Mouse (Mus musculus): ENCODE measurements around the gene Simc1. TPM values are rescaled to one million over a fixed set of nuclear protein-coding genes. Genes with fewer than 3 reads are reported as not detected.
A peak's percentile ranks its signal among the peaks of the same experiment; 100 is the strongest.

Gene Simc1
- polyA plus RNA-seq, 1 experiment from 2014 or later = 14.1 TPM

GRCm38 (mm10) chr13:54570736-54571135 lies 67.2 kb downstream of the Simc1 start:
- Histone ChIP-seq H3K27me3 (no peaks in the 10 kb centered on the region; the same call in 1 of the 2 replicates), H3K27ac (replicated peaks) (no peak overlapping the region), H3K36me3 (no peaks in the 10 kb centered on the region), H3K9ac (no peak overlapping the region), H3K4me1 (peaks cover 10% of the 10 kb centered on the region), H3K4me3 (replicated peaks) (no peak overlapping the region), H3K9me3 (replicated peaks) (no peaks in the 10 kb centered on the region), H3K4me2 (replicated peaks) (no peak overlapping the region)
- 71% methylated on average over 4 of the region's 4 CpGs for WGBS
- ATAC-seq (ENCODE audit: insufficient number of reproducible peaks, low FRiP score, low TSS enrichment, low read depth) = no peak

DNA sequence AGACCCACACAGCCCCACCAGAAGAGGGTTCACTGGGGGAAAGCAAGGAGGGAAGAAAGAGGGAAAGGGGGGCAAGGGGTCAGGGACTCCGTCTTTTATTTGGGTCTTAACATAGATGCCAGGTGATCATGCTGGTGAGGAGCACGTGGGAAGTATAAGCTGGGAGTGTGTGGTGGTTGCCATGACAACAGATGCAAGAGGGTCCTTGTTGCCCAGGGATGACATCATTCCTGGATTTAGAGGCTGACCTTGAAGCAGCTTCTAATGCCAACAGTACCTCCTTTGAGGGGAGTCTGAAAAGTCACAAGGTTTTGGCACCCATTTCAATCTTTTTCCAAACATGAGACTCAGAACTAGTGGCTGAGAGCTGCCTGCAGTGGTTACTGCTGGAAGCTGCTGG lies 68.1 kb downstream of the Simc1 start:
- no peak overlapping the region for H3K27ac ChIP-seq (replicated peaks)
- no peaks in the 10 kb centered on the region; the same call in 1 of the 2 replicates for H3K27me3 ChIP-seq
- no peak overlapping the region for H3K4me3 ChIP-seq (replicated peaks)
- peaks cover 19% of the 10 kb centered on the region for H3K4me1 ChIP-seq
- peaks cover 4% of the 10 kb centered on the region; the same call in 1 of the 2 replicates for H3K36me3 ChIP-seq
- no peaks in the 10 kb centered on the region for H3K9me3 ChIP-seq (replicated peaks)
- no peak overlapping the region for H3K9ac ChIP-seq
- no peak for ATAC-seq (ENCODE audit: insufficient number of reproducible peaks, low FRiP score, low TSS enrichment, low read depth)
- no peak overlapping the region for H3K4me2 ChIP-seq (replicated peaks)
- 41% methylated on average over 2 of the region's 2 CpGs for WGBS

GRCm38 (mm10) chr13:54572621-54573020 lies 69.0 kb downstream of the Simc1 start:
- no peak overlapping the region for H3K27ac ChIP-seq (replicated peaks)
- ATAC-seq (ENCODE audit: insufficient number of reproducible peaks, low FRiP score, low TSS enrichment, low read depth) = no peak
- H3K27me3 ChIP-seq = no peaks in the 10 kb centered on the region; the same call in 1 of the 2 replicates
- no peak overlapping the region for H3K4me3 ChIP-seq (replicated peaks)
- no peak overlapping the region for H3K9ac ChIP-seq
- H3K9me3 ChIP-seq (replicated peaks) = no peaks in the 10 kb centered on the region
- 79% methylated on average over 4 of the region's 4 CpGs for WGBS
- H3K4me2 ChIP-seq (replicated peaks) = no peak overlapping the region
- H3K36me3 ChIP-seq = peaks cover 13% of the 10 kb centered on the region
- H3K4me1 ChIP-seq = peaks cover 23% of the 10 kb centered on the region

GRCm38 (mm10) chr13:54574854-54575481 lies 71.4 kb downstream of the Simc1 start, which contains the start of gene Arl10:
TSS of gene Arl10 (plus strand) at chr13:54575015.
- peak; percentile 88 for ATAC-seq (ENCODE audit: insufficient number of reproducible peaks, low FRiP score, low TSS enrichment, low read depth)
- H3K4me3 ChIP-seq (replicated peaks) = peak within 1 kb of the TSS; percentile 93
- WGBS = under 1% methylated on average over 55 of the region's 55 CpGs
- H3K36me3 ChIP-seq = peaks cover 34% of the 10 kb centered on the region
- no peaks in the 10 kb centered on the region; the same call in 1 of the 2 replicates for H3K27me3 ChIP-seq
- H3K4me2 ChIP-seq (replicated peaks) = peak within 1 kb of the TSS; percentile 71
- peak within 1 kb of the TSS; percentile 79 for H3K27ac ChIP-seq (replicated peaks)
- peak within 1 kb of the TSS; percentile 86 for H3K9ac ChIP-seq
- H3K4me1 ChIP-seq = peaks cover 23% of the 10 kb centered on the region
- no peaks in the 10 kb centered on the region for H3K9me3 ChIP-seq (replicated peaks)

DNA sequence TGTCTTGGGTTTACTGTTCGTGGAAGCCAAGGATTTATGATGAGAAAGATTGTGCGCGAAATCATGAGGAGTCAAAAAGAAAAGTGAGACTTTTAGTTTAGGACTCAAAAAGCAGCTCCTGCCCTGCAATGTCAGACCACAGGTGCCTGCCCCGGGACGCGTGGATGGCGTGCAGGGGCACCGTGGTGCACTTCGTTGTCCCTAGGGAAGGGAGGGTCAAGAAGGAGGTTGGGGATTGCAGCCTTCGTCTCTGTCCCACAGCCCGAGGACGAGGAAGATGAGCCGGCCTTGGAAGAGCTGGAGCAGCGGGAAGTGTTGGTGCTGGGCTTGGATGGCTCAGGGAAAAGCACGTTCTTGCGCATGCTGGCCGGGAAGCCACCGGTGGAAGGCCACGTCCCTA lies 71.9 kb downstream of the Simc1 start:
- Histone ChIP-seq H3K4me3 (replicated peaks) (peak overlapping the region; percentile 93), H3K4me2 (replicated peaks) (peak overlapping the region; percentile 71), H3K27ac (replicated peaks) (peak overlapping the region; percentile 79), H3K9ac (peak overlapping the region; percentile 86), H3K9me3 (replicated peaks) (no peaks in the 10 kb centered on the region), H3K4me1 (peaks cover 23% of the 10 kb centered on the region), H3K27me3 (no peaks in the 10 kb centered on the region; the same call in 1 of the 2 replicates), H3K36me3 (peaks cover 38% of the 10 kb centered on the region)
- 2% methylated on average over 19 of the region's 19 CpGs for WGBS
- ATAC-seq (ENCODE audit: insufficient number of reproducible peaks, low FRiP score, low TSS enrichment, low read depth) = no peak

DNA sequence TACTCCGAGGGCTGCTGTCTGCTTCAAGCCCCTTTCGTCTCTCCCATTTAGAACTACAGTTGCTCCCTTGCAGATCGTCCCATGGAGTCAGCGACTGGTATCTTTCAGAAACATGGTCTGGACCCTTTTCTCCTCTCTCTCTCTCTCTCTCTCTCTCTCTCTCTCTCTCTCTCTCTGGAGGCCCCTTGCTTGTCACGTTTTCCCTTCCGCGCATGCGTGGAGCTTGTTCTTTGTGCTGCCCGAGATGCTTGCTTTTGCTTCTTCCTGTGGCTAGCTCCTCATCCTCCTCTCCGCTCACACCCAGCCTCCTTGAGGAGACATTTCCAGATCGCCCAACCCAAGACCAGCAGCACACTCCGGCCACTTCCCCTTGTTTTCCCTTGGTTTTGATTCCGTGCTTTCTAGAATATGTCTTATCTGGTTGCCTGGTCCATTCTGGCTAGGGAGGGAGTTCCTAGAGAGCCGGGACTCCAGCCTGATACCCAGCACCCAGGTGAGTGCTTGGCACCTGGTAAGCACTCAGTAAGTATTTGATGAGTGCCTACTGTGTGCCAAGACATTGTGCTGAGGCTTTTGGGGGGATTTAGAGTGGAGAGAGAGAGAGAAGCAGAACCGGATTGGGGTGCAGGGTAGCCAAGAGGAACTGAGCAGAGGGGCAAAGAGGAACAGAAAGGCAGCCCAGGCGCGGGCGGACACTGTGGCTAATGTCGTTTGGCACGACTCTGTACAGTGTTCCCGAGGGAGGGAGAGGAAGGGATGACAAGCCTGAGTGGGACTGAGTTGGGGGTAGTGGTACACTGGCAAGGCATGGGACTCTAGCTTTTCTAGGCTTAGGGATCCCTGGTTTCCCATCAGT lies 74.3 kb downstream of the Simc1 start:
- H3K4me3 ChIP-seq (replicated peaks) = no peak overlapping the region
- H3K36me3 ChIP-seq = peaks cover 55% of the 10 kb centered on the region
- 80% methylated on average over 21 of the region's 21 CpGs for whole genome bisulfite sequencing
- no peak overlapping the region for H3K9ac ChIP-seq
- no peak overlapping the region for H3K27ac ChIP-seq (replicated peaks)
- H3K4me1 ChIP-seq = peaks cover 23% of the 10 kb centered on the region
- H3K4me2 ChIP-seq (replicated peaks) = no peak overlapping the region
- no peaks in the 10 kb centered on the region for H3K27me3 ChIP-seq
- H3K9me3 ChIP-seq (replicated peaks) = no peaks in the 10 kb centered on the region
- ATAC-seq (ENCODE audit: insufficient number of reproducible peaks, low FRiP score, low TSS enrichment, low read depth) = no peak

DNA sequence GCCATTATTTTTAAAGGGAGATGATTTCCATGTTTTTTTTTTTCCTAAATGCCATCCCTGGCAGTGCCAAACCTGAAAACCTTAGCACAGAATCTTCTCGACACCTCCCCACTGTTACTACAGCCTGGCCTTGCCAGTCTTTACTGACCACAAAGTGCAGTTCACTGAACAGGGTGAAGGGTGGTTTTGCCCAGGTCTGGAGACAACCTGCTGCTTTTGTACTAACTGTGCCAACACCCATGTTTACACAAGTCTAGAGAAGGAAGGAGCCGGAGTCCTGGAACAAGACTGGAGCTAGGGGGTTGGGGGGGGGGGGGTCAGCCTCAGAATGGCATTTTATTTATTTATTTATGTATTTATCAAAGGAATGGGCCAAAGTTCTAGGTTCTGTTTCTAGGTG lies 77.8 kb downstream of the Simc1 start:
- WGBS = 81% methylated on average over 2 of the region's 2 CpGs
- no peak overlapping the region for H3K27ac ChIP-seq (replicated peaks)
- no peak overlapping the region for H3K9ac ChIP-seq
- ATAC-seq (ENCODE audit: insufficient number of reproducible peaks, low FRiP score, low TSS enrichment, low read depth) = no peak
- no peaks in the 10 kb centered on the region for H3K9me3 ChIP-seq (replicated peaks)
- H3K4me3 ChIP-seq (replicated peaks) = no peak overlapping the region
- peaks cover 7% of the 10 kb centered on the region for H3K4me1 ChIP-seq
- H3K27me3 ChIP-seq = no peaks in the 10 kb centered on the region
- H3K4me2 ChIP-seq (replicated peaks) = no peak overlapping the region
- H3K36me3 ChIP-seq = peaks cover 89% of the 10 kb centered on the region

GRCm38 (mm10) chr13:54582126-54582525 lies 78.5 kb downstream of the Simc1 start:
- Histone ChIP-seq H3K27me3 (no peaks in the 10 kb centered on the region), H3K9ac (no peak overlapping the region), H3K36me3 (peaks cover 86% of the 10 kb centered on the region), H3K4me2 (replicated peaks) (no peak overlapping the region), H3K27ac (replicated peaks) (no peak overlapping the region), H3K9me3 (replicated peaks) (no peaks in the 10 kb centered on the region), H3K4me3 (replicated peaks) (no peak overlapping the region), H3K4me1 (no peaks in the 10 kb centered on the region)
- no peak for ATAC-seq (ENCODE audit: insufficient number of reproducible peaks, low FRiP score, low TSS enrichment, low read depth)
- 84% methylated on average over 10 of the region's 10 CpGs for WGBS

GRCm38 (mm10) chr13:54582860-54583259 lies 79.3 kb downstream of the Simc1 start:
- H3K36me3 ChIP-seq = peaks cover 89% of the 10 kb centered on the region
- no peaks in the 10 kb centered on the region for H3K4me1 ChIP-seq
- H3K27me3 ChIP-seq = no peaks in the 10 kb centered on the region
- H3K27ac ChIP-seq (replicated peaks) = no peak overlapping the region
- H3K9ac ChIP-seq = no peak overlapping the region
- H3K4me3 ChIP-seq (replicated peaks) = no peak overlapping the region
- H3K4me2 ChIP-seq (replicated peaks) = no peak overlapping the region
- no peaks in the 10 kb centered on the region for H3K9me3 ChIP-seq (replicated peaks)
- no peak for ATAC-seq (ENCODE audit: insufficient number of reproducible peaks, low FRiP score, low TSS enrichment, low read depth)
- 81% methylated on average over 5 of the region's 5 CpGs for WGBS

GRCm38 (mm10) chr13:54585831-54586230 lies 82.3 kb downstream of the Simc1 start:
- ATAC-seq (ENCODE audit: insufficient number of reproducible peaks, low FRiP score, low TSS enrichment, low read depth) = no peak
- H3K9me3 ChIP-seq (replicated peaks) = no peaks in the 10 kb centered on the region
- peaks cover 70% of the 10 kb centered on the region for H3K36me3 ChIP-seq
- H3K9ac ChIP-seq = no peak overlapping the region
- WGBS = 87% methylated on average over 11 of the region's 11 CpGs
- H3K4me2 ChIP-seq (replicated peaks) = no peak overlapping the region
- H3K27ac ChIP-seq (replicated peaks) = no peak overlapping the region
- no peak overlapping the region for H3K4me3 ChIP-seq (replicated peaks)
- H3K27me3 ChIP-seq = no peaks in the 10 kb centered on the region
- H3K4me1 ChIP-seq = peaks cover 11% of the 10 kb centered on the region

GRCm38 (mm10) chr13:54589414-54589995 lies 85.9 kb downstream of the Simc1 start:
- peak overlapping the region; percentile 66 for H3K27ac ChIP-seq (replicated peaks)
- under 1% methylated on average over 24 of the region's 24 CpGs for WGBS

More at GRCm38 (mm10) chr13:54589414-54589995, 85.9 kb downstream of the Simc1 start:
- H3K9me3 ChIP-seq (replicated peaks) = no peaks in the 10 kb centered on the region
- peak; percentile 11; the same call in 1 of the 2 replicates for ATAC-seq (ENCODE audit: insufficient number of reproducible peaks, low FRiP score, low TSS enrichment, low read depth)
- H3K4me1 ChIP-seq = peaks cover 22% of the 10 kb centered on the region
- peak overlapping the region; percentile 94 for H3K4me3 ChIP-seq (replicated peaks)
- no peaks in the 10 kb centered on the region for H3K27me3 ChIP-seq
- peak overlapping the region; percentile 69 for H3K9ac ChIP-seq
- H3K36me3 ChIP-seq = peaks cover 44% of the 10 kb centered on the region
- H3K4me2 ChIP-seq (replicated peaks) = peak overlapping the region; percentile 71

Measured in embryonic facial prominence, embryonic 15.5 days (tissue).